Mouse (Mus musculus) stomach, postnatal 0 days (tissue): ENCODE measurements around the gene Epha8.

Experiments used
- CTCF ChIP-seq: IDR thresholded peaks from 2 replicates; pipeline ENCODE4 v1.5.1; 2016; ENCODE audit warnings: antibody characterized with exemption, low read depth, mild to moderate bottlenecking, moderate library complexity
- EP300 ChIP-seq: optimal IDR thresholded peaks from 2 replicates; pipeline ENCODE3; 2016; ENCODE audit warnings: antibody characterized with exemption

DNA sequence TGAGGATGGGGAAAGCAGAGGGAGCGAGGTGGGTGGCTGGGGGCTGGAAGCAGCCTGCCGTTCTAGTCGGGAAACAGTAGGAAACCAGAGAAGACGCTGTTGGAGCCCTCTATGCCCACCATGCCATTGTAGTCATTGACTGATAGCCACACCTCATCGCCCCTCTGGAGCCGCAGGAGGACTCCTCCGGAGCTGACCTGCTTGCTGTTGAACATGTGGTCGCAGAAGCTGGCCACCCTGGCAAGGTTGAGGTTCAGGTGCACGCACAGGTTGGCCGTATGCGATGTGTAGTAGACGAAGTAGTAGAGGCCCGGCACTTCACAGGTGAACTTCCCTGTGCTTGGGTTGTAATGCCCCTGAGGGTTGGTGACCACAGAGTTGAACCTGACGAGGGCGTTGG lies 66.6 kb downstream of the Epha8 start:
- TF ChIP-seq EP300, result no peak
- TF ChIP-seq CTCF, result no peak
